9 mouse cellular contexts compared by ENCODE assay signal in genomic region chr6:50381504-50382091, GRCm38 (mm10).
DNase-seq lines count a peak whose midpoint lies in the region; ATAC-seq and TF ChIP-seq lines count a peak whose summit lies in the region.
"Had no signal": no experiment of that assay in that cellular context is flagged by ENCODE, and none has a peak within 500 bp of the region (broad histone marks: within the 10 kb centered on the region; RNA-seq: fewer than 3 reads in every experiment).

No protein-coding gene starts in this region.

- no peak overlapping the region for H3K4me2 ChIP-seq in forebrain, embryonic 15.5 days (replicated peaks)
- H3K4me2 ChIP-seq in heart, embryonic 15.5 days: peak overlapping the region; percentile 54
- H3K4me2 ChIP-seq in limb, embryonic 14.5 days (replicated peaks; ENCODE audit: low read depth, low read length, severe bottlenecking): peak overlapping the region; percentile 36

- H3K27ac ChIP-seq in forebrain, embryonic 10.5 days: 0 out of 2 replicates have a peak overlapping the region, but pooled peaks have one; percentile 8
- no peak overlapping the region for H3K27ac ChIP-seq in forebrain, embryonic 15.5 days (replicated peaks)
- H3K27ac ChIP-seq in heart, embryonic 15.5 days: peak overlapping the region; percentile 26
- H3K27ac ChIP-seq in limb, embryonic 14.5 days (replicated peaks; ENCODE audit: low read depth, low read length): no peak overlapping the region

- H3K36me3 ChIP-seq in forebrain, embryonic 10.5 days (replicated peaks): no peaks in the 10 kb centered on the region
- no peaks in the 10 kb centered on the region for H3K36me3 ChIP-seq in forebrain, embryonic 15.5 days
- H3K36me3 ChIP-seq in heart, embryonic 15.5 days: no peaks in the 10 kb centered on the region
- no peaks in the 10 kb centered on the region for H3K36me3 ChIP-seq in limb, embryonic 14.5 days (ENCODE audit: control insufficient read depth, insufficient read depth, low read length)

- no peak overlapping the region for H3K4me3 ChIP-seq in forebrain, embryonic 10.5 days
- no peak overlapping the region for H3K4me3 ChIP-seq in forebrain, embryonic 15.5 days
- peak overlapping the region; percentile 12 for H3K4me3 ChIP-seq in heart, embryonic 15.5 days
- no peak overlapping the region for H3K4me3 ChIP-seq in limb, embryonic 14.5 days (replicated peaks; ENCODE audit: low read length)

- no peak for TF ChIP-seq POLR2A in limb, embryonic 14.5 days (IDR thresholded peaks at IDR 0.05; ENCODE audit: borderline replicate concordance, extremely low read depth, insufficient read depth, insufficient read length)

- no peaks in the 10 kb centered on the region for H3K9me3 ChIP-seq in forebrain, embryonic 10.5 days
- H3K9me3 ChIP-seq in forebrain, embryonic 15.5 days: no peaks in the 10 kb centered on the region
- H3K9me3 ChIP-seq in heart, embryonic 15.5 days (replicated peaks): no peaks in the 10 kb centered on the region
- no peaks in the 10 kb centered on the region for H3K9me3 ChIP-seq in limb, embryonic 14.5 days (ENCODE audit: control insufficient read depth, low read length)

- DNase-seq in forebrain, embryonic 10.5 days (ENCODE audit: extremely low spot score, low spot score): no peak
- peak; percentile 31 for DNase-seq in R1 (ENCODE audit: low read depth, low spot score)
- no peak for DNase-seq in limb, embryonic 14.5 days (ENCODE audit: low spot score)
- DNase-seq in right cerebral cortex, postnatal 36 days (ENCODE audit: low spot score in 2 of 2): no peak
- DNase-seq in layer of hippocampus, postnatal 25 days (ENCODE audit: extremely low spot score in 1 of 2, low spot score in 1 of 2): no peak

- ATAC-seq in forebrain, embryonic 15.5 days (replicated peaks): no peak
- no peak for ATAC-seq in heart, embryonic 15.5 days (replicated peaks; ENCODE audit: insufficient number of reproducible peaks, insufficient read depth, low FRiP score, low read depth)
- peak; percentile 61; the same call in 1 of the 2 replicates for ATAC-seq in limb, embryonic 14.5 days (ENCODE audit: low FRiP score, low read depth)
- ATAC-seq in neutrophil, adult 5-6 weeks (ENCODE audit: extremely low read depth, insufficient number of reproducible peaks, low FRiP score, poor library complexity, severe bottlenecking): peak; percentile 24; the same call in 1 of the 2 replicates
- ATAC-seq: Patski had no signal

- peaks cover 28% of the 10 kb centered on the region for H3K4me1 ChIP-seq in forebrain, embryonic 10.5 days
- no peaks in the 10 kb centered on the region for H3K4me1 ChIP-seq in forebrain, embryonic 15.5 days
- H3K4me1 ChIP-seq in heart, embryonic 15.5 days (replicated peaks): peaks cover 42% of the 10 kb centered on the region
- H3K4me1 ChIP-seq in limb, embryonic 14.5 days (ENCODE audit: control insufficient read depth, insufficient read depth, low read length): peaks cover 43% of the 10 kb centered on the region

- no peaks in the 10 kb centered on the region for H3K27me3 ChIP-seq in forebrain, embryonic 10.5 days (ENCODE audit: poor library complexity, severe bottlenecking)
- no peaks in the 10 kb centered on the region for H3K27me3 ChIP-seq in forebrain, embryonic 15.5 days
- no peaks in the 10 kb centered on the region for H3K27me3 ChIP-seq in heart, embryonic 15.5 days
- H3K27me3 ChIP-seq in limb, embryonic 14.5 days (ENCODE audit: control insufficient read depth, insufficient read depth, low read length): no peaks in the 10 kb centered on the region
- H3K27me3 ChIP-seq: Patski had no signal

- H3K9ac ChIP-seq in forebrain, embryonic 15.5 days (replicated peaks): no peak overlapping the region
- 0 out of 2 replicates have a peak overlapping the region, but pooled peaks have one; percentile 11 for H3K9ac ChIP-seq in heart, embryonic 15.5 days
- H3K9ac ChIP-seq in limb, embryonic 14.5 days (ENCODE audit: low read depth, low read length, severe bottlenecking): no peak overlapping the region

- 47% methylated on average over 11 of the region's 11 CpGs for WGBS in forebrain, embryonic 10.5 days
- 46% methylated on average over 11 of the region's 11 CpGs for WGBS in forebrain, embryonic 15.5 days
- WGBS in heart, embryonic 15.5 days: 26% methylated on average over 11 of the region's 11 CpGs
- WGBS in limb, embryonic 14.5 days: 6% methylated on average over 11 of the region's 11 CpGs

Comparison
In these comparisons a context has a peak if more than half of its experiments do, and no peak if none do; other contexts are left out.
1. H3K27ac ChIP-seq: peak in forebrain, embryonic 10.5 days (single experiment) and heart, embryonic 15.5 days (single experiment); none in forebrain, embryonic 15.5 days (single experiment) and limb, embryonic 14.5 days (single experiment).
2. ATAC-seq: peak in limb, embryonic 14.5 days (single experiment) and neutrophil, adult 5-6 weeks (single experiment); none in forebrain, embryonic 15.5 days (single experiment) and heart, embryonic 15.5 days (single experiment).